14 mouse cellular contexts compared by ENCODE assay signal in genomic region chr8:88694291-88694690, GRCm38 (mm10). TPM values are rescaled to one million over a fixed set of nuclear protein-coding genes. Genes with fewer than 3 reads are reported as not detected.
DNase-seq lines count a peak whose midpoint lies in the region; ATAC-seq and TF ChIP-seq lines count a peak whose summit lies in the region.
"Had no signal": no experiment of that assay in that cellular context is flagged by ENCODE, and none has a peak within 500 bp of the region (broad histone marks: within the 10 kb centered on the region; RNA-seq: fewer than 3 reads in every experiment).

No protein-coding gene starts in this region.

- no peaks in the 10 kb centered on the region for H3K36me3 ChIP-seq in forebrain, embryonic 14.5 days (ENCODE audit: control insufficient read depth, insufficient read depth, low read length)
- H3K36me3 ChIP-seq: G1E; heart, embryonic 12.5 days; hindbrain, embryonic 10.5 days had no signal

- no peak for TF ChIP-seq POLR2A in bone marrow, adult 2 months (IDR thresholded peaks at IDR 0.05; ENCODE audit: borderline replicate concordance, control insufficient read depth, low read depth, low read length)

- no peak overlapping the region for H3K4me2 ChIP-seq in forebrain, embryonic 14.5 days (ENCODE audit: low read length)
- H3K4me2 ChIP-seq: heart, embryonic 12.5 days had no signal

- TF ChIP-seq CTCF in bone marrow, adult 2 months (IDR thresholded peaks at IDR 0.05; ENCODE audit: control insufficient read depth, insufficient read depth, low read length) = no peak

- 5% methylated on average over 7 of the region's 7 CpGs for WGBS in bone marrow, adult 2 months
- 88% methylated on average over 7 of the region's 7 CpGs for WGBS in forebrain, embryonic 14.5 days

- H3K9me3 ChIP-seq in forebrain, embryonic 14.5 days (replicated peaks; ENCODE audit: control insufficient read depth, low read length) = no peaks in the 10 kb centered on the region
- H3K9me3 ChIP-seq: G1E; heart, embryonic 12.5 days; hindbrain, embryonic 10.5 days had no signal

- H3K9ac ChIP-seq in forebrain, embryonic 14.5 days (ENCODE audit: low read length) = no peak overlapping the region
- H3K9ac ChIP-seq: heart, embryonic 12.5 days had no signal

- no peaks in the 10 kb centered on the region for H3K27me3 ChIP-seq in forebrain, embryonic 14.5 days (replicated peaks; ENCODE audit: control insufficient read depth, insufficient read depth, low read length)
- H3K27me3 ChIP-seq: heart, embryonic 12.5 days had no signal

- H3K4me1 ChIP-seq in bone marrow, adult 2 months (ENCODE audit: control insufficient read depth, insufficient read depth, low read length) = peaks cover 9% of the 10 kb centered on the region; the same call in 1 of the 2 replicates
- H3K4me1 ChIP-seq in forebrain, embryonic 14.5 days (ENCODE audit: control insufficient read depth, insufficient read depth, low read length) = peaks cover 10% of the 10 kb centered on the region

- no peak overlapping the region for H3K4me3 ChIP-seq in bone marrow, adult 2 months (replicated peaks; ENCODE audit: control insufficient read depth, low read depth, low read length)
- H3K4me3 ChIP-seq in forebrain, embryonic 14.5 days (ENCODE audit: low read depth, low read length) = no peak overlapping the region
- H3K4me3 ChIP-seq: heart, embryonic 12.5 days; hindbrain, embryonic 10.5 days had no signal

- peak; percentile 60 for ATAC-seq in megakaryocyte, adult 5-6 weeks (ENCODE audit: poor library complexity, severe bottlenecking)
- ATAC-seq in forebrain, embryonic 14.5 days = no peak
- ATAC-seq: midbrain, embryonic 16.5 days had no signal

- peak; percentile 62 for DNase-seq in CD4-positive helper T cell, adult 2 months (ENCODE audit: low read depth, low spot score)
- peak; percentile 65 to 79 for DNase-seq in thymus, adult 18-20 months
- no peak for DNase-seq in urinary bladder, adult 2 months (ENCODE audit: low spot score)
- no peak for DNase-seq in adrenal gland, postnatal 10 days
- no peak for DNase-seq in forebrain, embryonic 14.5 days (ENCODE audit: low spot score)
- DNase-seq: embryo, embryonic 11 days; kidney, adult 2 months; right cerebral cortex, postnatal 4 days had no signal

- H3K27ac ChIP-seq in bone marrow, adult 2 months (ENCODE audit: control insufficient read depth, insufficient read depth, low read depth, low read length, poor library complexity) = peak overlapping the region; percentile 50
- no peak overlapping the region for H3K27ac ChIP-seq in forebrain, embryonic 14.5 days (ENCODE audit: low read depth, low read length)
- H3K27ac ChIP-seq: hindbrain, embryonic 10.5 days had no signal

RNA-seq across cellular contexts. Expression of gene Cyld, which starts 2.5 kb away (rescaled TPM):
- polyA plus RNA-seq in bone marrow, adult 2 months (2011; ENCODE audit: insufficient read depth, insufficient read length, low replicate concordance, missing spikeins) = 7.5 and 10.9 TPM in 2 replicates
- total RNA-seq in megakaryocyte, adult 5-6 weeks (2015) = 40.6 and 41.9 TPM in 2 replicates
- 50.0 and 61.9 TPM in 2 replicates for total RNA-seq in megakaryocyte, adult 5-6 weeks (2017)
- polyA plus RNA-seq in urinary bladder, adult 2 months (2012; rRNA removed) = 10.7 and 12.2 TPM in 2 replicates
- 10 to 100 TPM; 26.7 to 31.7 TPM for total RNA-seq in adrenal gland, postnatal 10 days (2021)
- 11.4 and 16.5 TPM in 2 replicates for polyA plus RNA-seq in forebrain, embryonic 14.5 days (2014; fragmentation: Nextera tagmentation; extraction: Ambion mirVana)

RNA-seq across cellular contexts. Expression of gene Nod2, which starts 47.2 kb away (rescaled TPM):
- polyA plus RNA-seq in bone marrow, adult 2 months (2011; ENCODE audit: insufficient read depth, insufficient read length, low replicate concordance, missing spikeins) = 2.6 TPM in 1 of 2 replicates, not detected in the other
- 3.8 and 4.0 TPM in 2 replicates for total RNA-seq in megakaryocyte, adult 5-6 weeks (2015)
- 2.5 and 4.0 TPM in 2 replicates for total RNA-seq in megakaryocyte, adult 5-6 weeks (2017)
- polyA plus RNA-seq in urinary bladder, adult 2 months (2012; rRNA removed) = 0.47 and 0.52 TPM in 2 replicates
- 1 to 10 TPM in 1 of 2 experiments, under 1 TPM in 1; 0.94 to 1.1 TPM for total RNA-seq in adrenal gland, postnatal 10 days (2021)
- 0.09 and 0.11 TPM in 2 replicates for polyA plus RNA-seq in forebrain, embryonic 14.5 days (2014; fragmentation: Nextera tagmentation; extraction: Ambion mirVana)

RNA-seq across cellular contexts. Expression of gene Snx20, which starts 58.4 kb away (rescaled TPM):
- 7.9 and 18.6 TPM in 2 replicates for polyA plus RNA-seq in bone marrow, adult 2 months (2011; ENCODE audit: insufficient read depth, insufficient read length, low replicate concordance, missing spikeins)
- 60.5 and 64.6 TPM in 2 replicates for total RNA-seq in megakaryocyte, adult 5-6 weeks (2015)
- 71.3 and 73.0 TPM in 2 replicates for total RNA-seq in megakaryocyte, adult 5-6 weeks (2017)
- 3.0 TPM in 2 replicates for polyA plus RNA-seq in urinary bladder, adult 2 months (2012; rRNA removed)
- total RNA-seq in adrenal gland, postnatal 10 days (2021) = 1 to 10 TPM; 2.5 to 2.7 TPM
- polyA plus RNA-seq in forebrain, embryonic 14.5 days (2014; fragmentation: Nextera tagmentation; extraction: Ambion mirVana) = 1.2 and 1.7 TPM in 2 replicates

Comparison
In these comparisons a context has a peak if more than half of its experiments do, and no peak if none do; other contexts are left out.
1. DNase-seq: peak in CD4-positive helper T cell, adult 2 months (single experiment) and thymus, adult 18-20 months (2 of 2); none in urinary bladder, adult 2 months (single experiment), adrenal gland, postnatal 10 days (single experiment) and forebrain, embryonic 14.5 days (single experiment).